Mouse (Mus musculus) intestine, embryonic 14.5 days (tissue): Measurements from ENCODE around the gene Nkx2-3. TPM values are rescaled to one million over a fixed set of nuclear protein-coding genes. Genes with fewer than 3 reads are reported as not detected.

Experiments
- ATAC-seq: fragments of 200-750 bp; cut with Nextera tagmentation; replicated peaks from 2 replicates; pipeline ENCODE4 v1.8.0; 2017; ENCODE audit warnings: low read depth, moderate number of reproducible peaks, moderate TSS enrichment, moderate library complexity; ENCODE audit not compliant: low FRiP score, low TSS enrichment
- DNase-seq: peaks from one replicate; pipeline ENCODE4 v3.0.0-alpha.2; 2018; ENCODE audit warnings: low spot score
- H3K27ac ChIP-seq: fragments of 300-500 bp; sonication (generic); 2 replicates; pipeline ENCODE4 v1.5.1; 2014; ENCODE audit warnings: low read depth, mild to moderate bottlenecking, control low read depth
- H3K27me3 ChIP-seq: fragments of 300-500 bp; sonication (generic); replicated peaks from 2 replicates; pipeline ENCODE4 v1.6.1; 2014; ENCODE audit warnings: low read length, control low read depth; ENCODE audit not compliant: control insufficient read depth, insufficient read depth
- H3K36me3 ChIP-seq: fragments of 300-500 bp; sonication (generic); 2 replicates; pipeline ENCODE4 v1.6.1; 2014; ENCODE audit warnings: low read length, control low read depth; ENCODE audit not compliant: control insufficient read depth, insufficient read depth
- H3K4me1 ChIP-seq: fragments of 300-500 bp; sonication (generic); replicated peaks from 2 replicates; pipeline ENCODE4 v1.6.1; 2014; ENCODE audit warnings: low read length, control low read depth, mixed read lengths; ENCODE audit not compliant: control insufficient read depth, insufficient read depth
- H3K4me2 ChIP-seq: fragments of 300-500 bp; sonication (generic); 2 replicates; pipeline ENCODE4 v1.6.1; 2014; ENCODE audit warnings: low read length
- H3K4me3 ChIP-seq: fragments of 300-500 bp; sonication (generic); 2 replicates; pipeline ENCODE4 v1.5.1; 2014; ENCODE audit warnings: low read depth, low read length, control low read depth, mixed read lengths
- H3K9ac ChIP-seq: fragments of 300-500 bp; sonication (generic); 2 replicates; pipeline ENCODE4 v1.6.1; 2014; ENCODE audit warnings: mild to moderate bottlenecking, low read length
- H3K9me3 ChIP-seq: fragments of 300-500 bp; sonication (generic); 2 replicates; pipeline ENCODE4 v1.6.1; 2016; ENCODE audit warnings: low read length, control low read depth; ENCODE audit not compliant: control insufficient read depth
- WGBS: fragments of 180-500 bp; shearing (Covaris S2); extraction: QIAGEN DNeasy Blood & Tissue Kit; methylation state at CpG from one replicate; pipeline ENCODE4 v1.1.7; 2014; 5-methylcytosine and 5-hydroxymethylcytosine counted together
- polyA plus RNA-seq: library from polyadenylated mRNA; unstranded; fragments of >200 nt; fragmentation: Nextera tagmentation; extraction: Ambion mirVana; gene quantifications from 2 replicates; pipeline ENCODE4 v1.2.1, GENCODE M21; 2014

Gene Nkx2-3
- polyA plus RNA-seq, 1 experiment from 2014 or later = 83.9 TPM

DNA sequence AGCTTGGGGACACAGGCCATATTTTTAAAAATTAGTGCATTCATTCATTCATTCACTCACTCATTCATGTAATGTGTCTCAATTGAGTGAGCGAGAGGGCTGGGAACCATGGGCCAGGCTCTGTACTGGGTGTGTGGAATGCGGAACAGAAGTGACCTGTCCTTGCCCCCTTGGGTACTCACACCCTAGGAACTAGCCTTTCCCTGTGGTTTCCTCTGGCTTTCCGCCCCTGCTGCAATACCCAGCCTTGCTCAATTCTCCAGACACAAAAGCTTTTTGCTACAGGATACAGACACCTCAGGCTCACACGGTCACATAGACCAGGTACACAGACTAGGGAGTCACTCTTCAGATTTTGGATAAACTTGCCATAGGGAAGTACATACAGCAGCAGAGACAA, 36.2 kb downstream of the Nkx2-3 start:
- H3K4me1 ChIP-seq = peaks cover 34% of the 10 kb centered on the region
- no peaks in the 10 kb centered on the region for H3K9me3 ChIP-seq
- WGBS = 86% methylated on average over 4 of the region's 4 CpGs
- ATAC-seq (no peak), DNase-seq (no peak)
- H3K4me2 ChIP-seq = no peak overlapping the region
- no peak overlapping the region for H3K27ac ChIP-seq
- H3K27me3 ChIP-seq = 0 out of 2 replicates have a peak, but pooled peaks cover 2% of the 10 kb centered on the region
- no peak overlapping the region for H3K4me3 ChIP-seq
- H3K9ac ChIP-seq = no peak overlapping the region
- no peaks in the 10 kb centered on the region for H3K36me3 ChIP-seq

DNA sequence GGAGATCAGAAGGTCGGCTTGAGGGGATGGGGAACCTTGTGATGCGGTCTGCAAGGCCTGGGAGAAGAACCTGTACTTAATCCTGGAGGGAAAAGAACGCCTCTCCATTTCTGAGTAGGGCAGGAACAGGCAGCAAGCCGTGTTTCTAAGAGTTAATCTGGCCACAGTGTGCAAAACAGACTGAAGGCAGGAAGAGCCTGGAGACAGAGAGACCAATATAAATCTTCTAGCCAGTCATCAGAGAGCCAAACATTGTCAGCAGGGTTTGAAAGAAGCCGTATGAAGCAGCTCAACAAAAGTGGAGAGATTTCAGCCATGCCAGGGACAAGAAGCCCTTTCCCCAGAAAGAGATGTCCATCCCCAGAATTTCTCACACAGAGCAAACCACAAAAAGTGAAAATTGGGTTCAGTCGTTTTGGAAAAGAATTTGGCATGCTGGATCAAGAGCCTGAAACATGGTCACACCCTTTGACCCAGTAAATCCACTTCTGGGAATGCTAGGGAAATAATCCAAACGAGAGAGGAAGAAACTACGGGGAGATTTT, 39.2 kb downstream of the Nkx2-3 start:
- H3K4me3 ChIP-seq = no peak overlapping the region
- no peaks in the 10 kb centered on the region for H3K9me3 ChIP-seq
- ATAC-seq (no peak), DNase-seq (no peak)
- peak overlapping the region; percentile 70 for H3K27ac ChIP-seq
- 0 out of 2 replicates have a peak, but pooled peaks cover 2% of the 10 kb centered on the region for H3K27me3 ChIP-seq
- peaks cover 34% of the 10 kb centered on the region for H3K4me1 ChIP-seq
- no peaks in the 10 kb centered on the region for H3K36me3 ChIP-seq
- H3K9ac ChIP-seq = no peak overlapping the region
- H3K4me2 ChIP-seq = peak overlapping the region; percentile 33
- WGBS = 21% methylated on average over 8 of the region's 8 CpGs

DNA sequence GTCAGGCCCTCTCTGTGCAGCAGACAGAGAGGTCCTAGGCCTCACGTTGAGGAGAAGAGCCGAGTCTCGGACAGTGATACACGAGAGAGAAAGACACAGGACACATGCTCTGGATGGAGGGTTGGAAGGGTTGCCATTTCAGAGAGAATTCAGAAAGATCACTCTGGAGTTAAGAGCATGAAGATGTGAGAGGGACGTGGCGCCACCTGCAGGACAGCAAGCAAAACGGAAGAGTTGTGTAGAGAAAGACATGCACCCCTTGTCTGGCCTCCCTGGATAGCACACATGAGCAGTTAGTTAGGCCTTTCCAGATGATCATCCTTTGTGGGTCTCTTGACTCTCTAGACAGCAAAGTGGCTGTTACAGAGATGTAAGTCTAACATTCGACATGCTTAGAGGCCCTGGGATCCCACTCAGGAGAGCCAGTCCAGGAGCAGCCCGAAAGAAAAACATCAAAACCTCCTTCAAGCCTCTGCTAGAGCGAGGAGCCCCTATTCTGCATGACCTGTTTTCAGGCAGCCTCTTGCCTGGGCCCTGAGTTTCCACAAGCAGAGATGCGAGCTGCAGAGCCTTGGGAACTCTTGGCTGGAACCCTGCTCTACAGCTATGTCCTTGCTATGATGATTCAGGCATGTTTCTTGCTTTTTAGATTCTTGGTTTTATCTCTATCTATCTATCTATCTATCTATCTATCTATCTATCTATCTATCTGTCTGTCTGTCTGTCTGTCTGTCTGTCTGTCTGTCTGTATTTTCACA, 43.8 kb downstream of the Nkx2-3 start:
- Histone ChIP-seq H3K27me3 (0 out of 2 replicates have a peak, but pooled peaks cover 2% of the 10 kb centered on the region), H3K9ac (no peak overlapping the region), H3K4me1 (peaks cover 27% of the 10 kb centered on the region), H3K36me3 (no peaks in the 10 kb centered on the region), H3K4me3 (no peak overlapping the region), H3K9me3 (no peaks in the 10 kb centered on the region), H3K4me2 (no peak overlapping the region), H3K27ac (no peak overlapping the region)
- no peak; the same call in 1 of the 2 replicates for ATAC-seq
- peak; percentile 85 for DNase-seq
- WGBS = 37% methylated on average over 11 of the region's 11 CpGs

DNA sequence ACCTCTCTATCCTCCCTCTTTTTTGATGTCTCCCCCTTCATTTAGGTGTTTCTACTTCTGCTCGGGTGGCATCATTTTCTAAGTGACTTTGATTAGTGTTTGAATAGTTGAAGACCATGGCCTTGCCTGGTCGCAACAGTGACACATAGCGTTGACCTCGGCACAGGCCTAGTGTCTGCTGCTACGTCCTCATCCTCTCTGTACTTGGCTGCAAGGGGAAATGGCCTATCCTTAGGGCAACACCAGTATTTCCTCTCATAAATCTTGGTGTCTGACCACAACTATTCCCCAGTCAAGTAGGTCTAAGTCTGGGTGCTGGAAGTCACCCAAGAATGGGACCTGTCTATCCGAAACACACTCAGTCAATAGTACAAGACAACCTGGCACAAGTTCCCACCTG, 47.5 kb downstream of the Nkx2-3 start:
- WGBS = 79% methylated on average over 6 of the region's 6 CpGs
- H3K9me3 ChIP-seq = no peaks in the 10 kb centered on the region
- no peaks in the 10 kb centered on the region for H3K27me3 ChIP-seq
- H3K4me3 ChIP-seq = no peak overlapping the region
- DNase-seq (no peak), ATAC-seq (no peak)
- no peak overlapping the region for H3K27ac ChIP-seq
- H3K36me3 ChIP-seq = peaks cover 18% of the 10 kb centered on the region
- no peak overlapping the region for H3K4me2 ChIP-seq
- peaks cover 11% of the 10 kb centered on the region; the same call in 1 of the 2 replicates for H3K4me1 ChIP-seq
- no peak overlapping the region for H3K9ac ChIP-seq

DNA sequence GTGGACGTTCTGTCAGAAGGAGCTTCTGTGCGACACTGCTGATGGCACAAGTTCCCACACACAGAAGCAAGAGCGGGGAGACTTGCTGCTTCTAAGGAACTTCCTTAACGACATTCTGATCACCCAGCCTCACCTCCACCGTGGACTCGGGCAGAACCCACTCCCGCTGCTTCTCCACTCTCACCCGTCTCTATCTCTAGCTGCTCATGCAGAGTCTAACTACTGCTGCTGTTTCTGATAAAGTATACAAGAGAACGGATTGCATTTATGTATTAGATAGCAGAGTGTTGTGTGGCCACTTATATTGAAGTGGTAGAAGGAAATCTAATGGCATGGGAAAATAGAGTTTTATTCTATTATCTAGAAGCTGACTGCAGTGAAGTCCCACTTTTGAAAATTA, 48.6 kb downstream of the Nkx2-3 start:
- Histone ChIP-seq H3K27ac (no peak overlapping the region), H3K4me3 (no peak overlapping the region), H3K9ac (no peak overlapping the region), H3K9me3 (no peaks in the 10 kb centered on the region), H3K36me3 (peaks cover 21% of the 10 kb centered on the region), H3K4me1 (peaks cover 9% of the 10 kb centered on the region; the same call in 1 of the 2 replicates), H3K27me3 (no peaks in the 10 kb centered on the region), H3K4me2 (no peak overlapping the region)
- ATAC-seq (no peak), DNase-seq (no peak)
- 84% methylated on average over 9 of the region's 9 CpGs for WGBS

DNA sequence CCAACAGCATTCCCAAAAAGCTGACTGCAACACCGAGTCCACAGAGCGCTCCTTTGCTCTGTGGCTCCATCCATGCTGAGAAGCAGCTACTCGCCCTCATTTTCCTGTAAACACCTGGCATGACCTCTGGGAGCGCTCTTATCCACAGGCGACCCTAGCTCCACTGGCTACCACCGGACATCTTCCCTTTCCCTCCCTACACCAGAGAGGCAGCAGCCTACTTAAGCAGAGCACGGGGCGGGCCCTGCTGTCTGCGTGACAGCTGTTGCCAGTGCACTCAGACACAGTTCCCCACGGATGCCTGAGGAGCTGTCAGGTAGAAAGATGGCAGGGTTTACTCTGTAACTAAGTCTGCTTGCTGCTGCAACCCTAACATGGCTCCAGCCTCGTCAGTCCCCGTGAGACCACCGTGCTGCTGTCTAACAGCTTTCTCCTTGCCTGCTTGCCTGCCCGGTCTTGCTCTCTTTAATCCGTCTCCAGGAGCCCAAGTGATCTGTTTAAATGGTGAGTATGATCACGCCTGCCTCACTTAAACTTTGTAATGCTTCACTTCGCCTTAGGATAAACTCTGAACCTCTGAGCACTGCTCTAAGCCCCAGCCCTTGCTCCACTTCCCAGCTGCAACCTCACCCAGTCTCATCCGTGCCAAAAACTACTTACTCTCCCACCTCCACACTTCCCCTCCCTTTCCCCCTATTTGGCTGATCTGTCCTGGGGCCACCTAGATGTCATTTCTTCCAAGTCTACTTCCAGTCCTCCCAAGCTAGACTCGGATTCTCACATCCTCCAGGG, 50.2 kb downstream of the Nkx2-3 start:
- H3K4me1 ChIP-seq = peaks cover 9% of the 10 kb centered on the region; the same call in 1 of the 2 replicates
- H3K9me3 ChIP-seq = no peaks in the 10 kb centered on the region
- peaks cover 27% of the 10 kb centered on the region for H3K36me3 ChIP-seq
- peak overlapping the region; percentile 54; the same call in 1 of the 2 replicates for H3K27ac ChIP-seq
- no peak for ATAC-seq
- no peaks in the 10 kb centered on the region for H3K27me3 ChIP-seq
- H3K4me2 ChIP-seq = no peak overlapping the region
- DNase-seq = no peak
- WGBS = 32% methylated on average over 19 of the region's 19 CpGs
- no peak overlapping the region for H3K4me3 ChIP-seq
- H3K9ac ChIP-seq = no peak overlapping the region

DNA sequence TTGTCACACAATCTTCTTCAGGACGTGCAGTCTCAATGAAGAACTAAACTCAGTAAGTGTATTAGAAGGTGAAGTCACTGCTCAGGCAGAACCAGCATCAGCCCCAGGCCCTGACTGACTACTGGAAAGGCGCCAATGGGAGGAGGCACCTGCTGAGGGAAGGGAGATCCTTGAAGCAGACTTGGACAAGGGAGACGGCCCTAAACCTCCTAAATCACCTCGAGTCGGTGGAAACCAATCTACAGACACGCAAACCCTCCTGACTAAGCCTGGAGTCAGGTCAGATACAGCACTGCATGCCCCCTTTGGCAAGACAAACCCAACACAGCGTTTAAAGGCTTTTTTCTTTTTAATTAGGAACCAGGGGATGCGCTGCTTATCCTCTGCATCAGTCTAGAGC, 51.3 kb downstream of the Nkx2-3 start:
- Histone ChIP-seq H3K9me3 (no peaks in the 10 kb centered on the region), H3K27me3 (no peaks in the 10 kb centered on the region), H3K9ac (no peak overlapping the region), H3K4me2 (no peak overlapping the region), H3K36me3 (peaks cover 27% of the 10 kb centered on the region), H3K4me1 (peaks cover 9% of the 10 kb centered on the region; the same call in 1 of the 2 replicates), H3K27ac (no peak overlapping the region), H3K4me3 (no peak overlapping the region)
- ATAC-seq (no peak), DNase-seq (no peak)
- 84% methylated on average over 8 of the region's 8 CpGs for WGBS
